27 mouse cellular contexts compared by ENCODE assay signal in genomic region chrX:18177803-18178202, GRCm38 (mm10). TPM values are rescaled to one million over a fixed set of nuclear protein-coding genes. Genes with fewer than 3 reads are reported as not detected.
DNase-seq lines count a peak whose midpoint lies in the region; ATAC-seq lines count a peak whose summit lies in the region.
"Had no signal": no experiment of that assay in that cellular context is flagged by ENCODE, and none has a peak within 500 bp of the region (broad histone marks: within the 10 kb centered on the region; RNA-seq: fewer than 3 reads in every experiment).

No protein-coding gene starts in this region.

- peaks cover 72% of the 10 kb centered on the region for H3K4me1 ChIP-seq in megakaryocyte, embryonic 14.5 days
- H3K4me1 ChIP-seq: embryonic facial prominence, embryonic 10.5 days; forebrain, embryonic 13.5 days; heart, embryonic 10.5 days; hindbrain, embryonic 13.5 days had no signal

- H3K36me3 ChIP-seq in megakaryocyte, embryonic 14.5 days (replicated peaks; ENCODE audit: low read length) = peaks cover 2% of the 10 kb centered on the region
- H3K36me3 ChIP-seq: embryonic facial prominence, embryonic 10.5 days; G1E; heart, embryonic 10.5 days; hindbrain, embryonic 13.5 days had no signal

- no peak for DNase-seq in frontal cortex, postnatal 14 days (ENCODE audit: low spot score in 2 of 2)
- DNase-seq in thymus, postnatal 10 days (ENCODE audit: low spot score in 2 of 2) = no peak
- DNase-seq in cerebellum, adult 11 months = no peak
- DNase-seq: adrenal gland, postnatal 10 days; cerebellum, adult 18-20 months; cerebellum, adult 9-11 months; cerebellum, postnatal 36 days; forebrain, postnatal 0 days; gastrocnemius, adult 2 months; gastrocnemius, postnatal 36 days; heart, adult 18-20 months; heart, postnatal 10 days had no signal

- no peaks in the 10 kb centered on the region for H3K9me3 ChIP-seq in megakaryocyte, embryonic 14.5 days
- H3K9me3 ChIP-seq: embryonic facial prominence, embryonic 10.5 days; forebrain, embryonic 13.5 days; G1E; heart, embryonic 10.5 days; hindbrain, embryonic 13.5 days had no signal

- ATAC-seq in megakaryocyte, adult 5-6 weeks (ENCODE audit: poor library complexity, severe bottlenecking) = no peak
- 0 out of 2 replicates have a peak, but pooled peaks have one; percentile 33 for ATAC-seq in granulocyte monocyte progenitor cell, adult 5-6 weeks (replicated peaks; ENCODE audit: poor library complexity, severe bottlenecking)
- peak; percentile 39; the same call in 1 of the 2 replicates for ATAC-seq in neutrophil, adult 5-6 weeks (ENCODE audit: extremely low read depth, insufficient number of reproducible peaks, low FRiP score, poor library complexity, severe bottlenecking)
- ATAC-seq: forebrain, embryonic 13.5 days; forebrain, postnatal 0 days; hindbrain, postnatal 0 days had no signal

- no peaks in the 10 kb centered on the region for H3K27me3 ChIP-seq in megakaryocyte, embryonic 14.5 days (replicated peaks)
- H3K27me3 ChIP-seq: forebrain, embryonic 13.5 days; hindbrain, embryonic 13.5 days had no signal

- peak overlapping the region; percentile 81 for H3K4me3 ChIP-seq in megakaryocyte, embryonic 14.5 days (replicated peaks)
- H3K4me3 ChIP-seq: embryonic facial prominence, embryonic 10.5 days; forebrain, embryonic 13.5 days; gastrocnemius, adult 2 months; heart, embryonic 10.5 days; hindbrain, embryonic 13.5 days had no signal

RNA-seq across cellular contexts. Expression of gene Kdm6a, which starts 15.4 kb away (rescaled TPM):
- polyA plus RNA-seq in megakaryocyte, embryonic 14.5 days (2012; ENCODE audit: insufficient read depth, low replicate concordance) = 3.1 TPM in 1 of 2 replicates, not detected in the other
- total RNA-seq in megakaryocyte, adult 5-6 weeks (2015) = 40.7 and 51.9 TPM in 2 replicates
- 44.3 and 53.8 TPM in 2 replicates for total RNA-seq in megakaryocyte, adult 5-6 weeks (2017)
- 30.2 and 41.1 TPM in 2 replicates for total RNA-seq in granulocyte monocyte progenitor cell, adult 5-6 weeks (2014; fragmentation: Nextera tagmentation)
- total RNA-seq in granulocyte monocyte progenitor cell, adult 5-6 weeks (2017) = 40.1 and 46.0 TPM in 2 replicates
- total RNA-seq in neutrophil, adult 5-6 weeks (2017) = 95.2 and 96.6 TPM in 2 replicates

RNA-seq across cellular contexts. Expression of gene Dusp21, which starts 32.1 kb away (rescaled TPM):
- polyA plus RNA-seq in megakaryocyte, embryonic 14.5 days (2012; ENCODE audit: insufficient read depth, low replicate concordance) = not detected in 2 replicates
- total RNA-seq in megakaryocyte, adult 5-6 weeks (2015) = not detected in 2 replicates
- total RNA-seq in megakaryocyte, adult 5-6 weeks (2017) = not detected in 2 replicates
- total RNA-seq in granulocyte monocyte progenitor cell, adult 5-6 weeks (2014; fragmentation: Nextera tagmentation) = not detected in 2 replicates
- total RNA-seq in granulocyte monocyte progenitor cell, adult 5-6 weeks (2017) = not detected in 2 replicates
- not detected in 2 replicates for total RNA-seq in neutrophil, adult 5-6 weeks (2017)
- total RNA-seq: adrenal gland, postnatal 10 days; adrenal gland, postnatal 4 days; forebrain, postnatal 0 days; G1E; gastrocnemius, adult 2 months; gastrocnemius, postnatal 36 days; heart, adult 18-20 months; heart, postnatal 10 days; hematopoietic stem cell, adult 5-6 weeks; hindbrain, postnatal 0 days had no signal
- polyA plus RNA-seq: brain, embryonic 14.5 days; embryonic facial prominence, embryonic 10.5 days; embryonic facial prominence, embryonic 14.5 days; forebrain, embryonic 13.5 days; forebrain, postnatal 0 days; G1E; heart, embryonic 10.5 days; heart, embryonic 14.5 days; hindbrain, embryonic 13.5 days; hindbrain, postnatal 0 days had no signal
